Mouse (Mus musculus) hindbrain, embryonic 15.5 days (tissue): ENCODE results near the gene Smarcd3. TPM values are rescaled to one million over a fixed set of nuclear protein-coding genes. Genes with fewer than 3 reads are reported as not detected.
"Not testable (repeated sequence)": the region's sequence is repeated elsewhere in the genome, so short reads cannot be mapped to it uniquely, and the experiment has no call there.

Source experiments
- ATAC-seq: fragments of 200-750 bp; cut with Nextera tagmentation; 2 replicates; pipeline ENCODE4 v1.8.0; 2017; ENCODE audit warnings: low read depth, moderate number of reproducible peaks, moderate TSS enrichment; ENCODE audit not compliant: low FRiP score
- H3K27ac ChIP-seq: fragments of 300-500 bp; sonication (generic); replicated peaks from 2 replicates; pipeline ENCODE4 v1.5.1; 2015; ENCODE audit warnings: mild to moderate bottlenecking, inconsistent platforms
- H3K27me3 ChIP-seq: fragments of 300-500 bp; sonication (generic); 2 replicates; pipeline ENCODE4 v1.6.1; 2015; ENCODE audit warnings: control low read depth, inconsistent platforms
- H3K36me3 ChIP-seq: fragments of 300-500 bp; sonication (generic); 2 replicates; pipeline ENCODE4 v1.6.1; 2015; ENCODE audit warnings: control low read depth, inconsistent platforms
- H3K4me1 ChIP-seq: fragments of 300-500 bp; sonication (generic); replicated peaks from 2 replicates; pipeline ENCODE4 v1.6.1; 2015; ENCODE audit warnings: control low read depth, inconsistent platforms
- H3K4me2 ChIP-seq: fragments of 300-500 bp; sonication (generic); 2 replicates; pipeline ENCODE4 v1.6.1; 2015; ENCODE audit warnings: moderate library complexity, mild to moderate bottlenecking, inconsistent platforms
- H3K4me3 ChIP-seq: fragments of 300-500 bp; sonication (generic); 2 replicates; pipeline ENCODE4 v1.5.1; 2015; ENCODE audit warnings: mild to moderate bottlenecking, inconsistent platforms
- H3K9ac ChIP-seq: fragments of 300-500 bp; sonication (generic); 2 replicates; pipeline ENCODE4 v1.6.1; 2015; ENCODE audit warnings: inconsistent platforms
- H3K9me3 ChIP-seq: fragments of 300-500 bp; sonication (generic); 2 replicates; pipeline ENCODE4 v1.6.1; 2016; ENCODE audit warnings: control low read depth, inconsistent platforms
- WGBS: fragments of 180-500 bp; shearing (Covaris S2); methylation state at CpG from one replicate; pipeline ENCODE4 v1.1.7; 2015; 5-methylcytosine and 5-hydroxymethylcytosine counted together
- polyA plus RNA-seq: library from polyadenylated mRNA; unstranded; fragments of >200 nt; fragmentation: Nextera tagmentation; extraction: Ambion mirVana; gene quantifications from 2 replicates; pipeline ENCODE4 v1.2.1, GENCODE M21; 2015

The Smarcd3 gene
- polyA plus RNA-seq, 1 experiment from 2014 or later = 138 TPM

DNA sequence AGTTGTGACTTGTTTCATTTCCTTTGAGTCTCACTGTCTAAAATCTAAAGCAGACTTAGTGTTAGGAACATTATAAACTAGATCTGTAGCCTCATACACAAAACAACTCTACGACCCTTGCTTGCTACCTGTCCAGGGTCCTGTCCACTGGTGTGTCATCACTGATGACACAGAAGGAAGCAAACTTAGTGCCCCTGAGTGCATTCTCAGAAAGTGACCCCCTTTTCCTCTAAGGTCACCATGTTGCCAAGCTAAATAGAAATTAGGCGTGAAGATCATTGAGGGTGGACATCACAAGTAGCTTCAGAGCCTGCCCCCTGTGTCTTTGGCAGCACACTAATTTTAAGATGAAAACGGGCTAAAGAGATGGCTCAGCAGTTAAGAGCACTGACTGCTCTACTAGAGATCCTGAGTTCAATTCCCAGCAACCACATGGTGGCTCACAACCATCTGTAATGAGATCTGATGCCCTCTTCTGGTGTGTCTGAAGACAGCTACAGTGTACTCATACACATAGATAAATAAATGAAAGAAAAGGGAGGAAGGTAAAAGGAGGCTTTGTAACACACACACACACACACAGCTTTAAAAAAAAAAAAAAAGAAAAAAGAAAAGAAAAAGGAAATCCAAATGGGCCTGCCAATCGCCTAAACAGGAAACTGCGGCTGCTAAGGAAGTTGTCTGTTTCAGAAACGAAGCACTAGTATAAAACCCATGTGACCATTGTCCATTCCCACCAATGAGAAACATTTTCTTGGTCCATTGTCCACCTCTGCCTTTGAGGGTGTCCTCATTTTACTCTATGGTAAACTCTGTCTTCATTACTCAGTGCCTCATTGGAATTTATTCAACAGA is 45.9 kb downstream of the Smarcd3 start:
- peaks cover 18% of the 10 kb centered on the region for H3K4me1 ChIP-seq
- H3K27ac ChIP-seq = peak overlapping the region; percentile 73; the same call in 1 of the 2 replicates
- peak overlapping the region; percentile 86 for H3K4me2 ChIP-seq
- H3K9me3 ChIP-seq = no peaks in the 10 kb centered on the region
- no peak; the same call in 1 of the 2 replicates for ATAC-seq
- H3K4me3 ChIP-seq = peak overlapping the region; percentile 90
- H3K9ac ChIP-seq = no peak overlapping the region
- H3K36me3 ChIP-seq = peaks cover 12% of the 10 kb centered on the region
- WGBS = 69% methylated on average over 6 of the region's 6 CpGs
- no peaks in the 10 kb centered on the region for H3K27me3 ChIP-seq

DNA sequence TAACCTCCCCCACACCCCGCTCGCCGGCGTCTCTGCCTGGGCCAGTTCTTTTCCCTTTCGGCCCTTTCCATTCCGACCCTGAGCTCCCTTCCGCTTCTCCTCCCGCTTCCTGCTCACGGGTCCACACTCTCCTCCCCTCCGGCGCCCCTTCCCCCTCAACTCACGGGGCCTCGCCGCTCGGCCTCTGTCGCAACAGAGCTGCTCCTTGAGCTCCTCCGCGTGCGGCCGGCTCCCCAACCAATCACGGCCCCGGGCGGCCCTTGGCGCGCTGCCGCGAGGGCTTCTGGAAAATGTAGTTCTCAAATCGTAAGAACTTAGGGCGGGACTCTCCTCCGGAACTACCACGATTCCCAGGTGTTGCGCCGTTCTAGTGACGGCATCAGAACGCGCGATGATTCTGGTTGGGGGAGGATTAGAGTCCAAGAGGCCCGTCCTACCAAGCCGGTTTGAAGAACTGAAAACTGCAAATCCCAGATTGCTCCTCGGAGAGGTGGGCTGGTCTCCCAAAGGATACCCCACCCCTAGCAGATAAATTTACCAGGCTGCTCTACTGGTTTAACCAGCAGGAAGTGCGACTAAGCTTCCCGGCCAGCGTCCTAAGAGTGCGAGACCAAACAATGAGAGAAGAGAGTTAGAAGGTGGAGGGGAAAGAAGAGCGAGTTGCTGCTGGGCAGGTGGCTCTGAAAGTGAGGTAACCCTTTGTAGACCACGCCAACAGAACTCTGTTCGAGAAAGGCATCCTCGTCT is 46.9 kb downstream of the Smarcd3 start, which contains the start of gene Abcf2:
Gene Abcf2 (minus strand): TSS at position 285 of the 747 bp plus-strand sequence.
- H3K27me3 ChIP-seq = no peaks in the 10 kb centered on the region
- H3K4me2 ChIP-seq = peak within 1 kb of the TSS; percentile 86
- H3K9me3 ChIP-seq = no peaks in the 10 kb centered on the region
- H3K36me3 ChIP-seq = peaks cover 21% of the 10 kb centered on the region
- under 1% methylated on average over 48 of the region's 48 CpGs for WGBS
- peak; percentile 96 for ATAC-seq
- H3K4me3 ChIP-seq = peak within 1 kb of the TSS; percentile 90
- peak within 1 kb of the TSS; percentile 65 for H3K9ac ChIP-seq
- peaks cover 18% of the 10 kb centered on the region for H3K4me1 ChIP-seq
- peak within 1 kb of the TSS; percentile 81 for H3K27ac ChIP-seq

DNA sequence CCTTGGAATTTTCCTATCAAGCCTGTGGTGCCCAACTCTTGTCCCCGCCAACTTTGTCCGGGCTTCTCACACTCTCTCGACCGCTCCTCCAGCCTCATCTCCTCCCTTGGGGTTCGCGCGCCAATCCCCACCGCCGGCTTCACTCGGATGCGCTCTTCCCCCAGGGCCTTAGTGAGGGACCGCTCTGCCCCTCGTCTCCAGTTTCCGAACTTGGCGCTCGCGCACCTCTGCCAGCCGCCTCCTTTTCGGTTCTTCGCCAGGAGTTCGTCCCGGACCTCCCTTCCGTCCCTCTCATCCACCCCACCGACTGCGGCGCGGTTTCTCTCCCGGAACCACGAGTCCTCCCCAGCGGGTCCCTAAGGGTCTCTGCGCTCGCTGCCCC is 47.4 kb downstream of the Smarcd3 start:
- Histone ChIP-seq H3K4me3 (peak overlapping the region; percentile 90), H3K27ac (peak overlapping the region; percentile 81), H3K4me1 (peaks cover 18% of the 10 kb centered on the region), H3K27me3 (no peaks in the 10 kb centered on the region), H3K36me3 (peaks cover 26% of the 10 kb centered on the region), H3K9ac (peak overlapping the region; percentile 65), H3K9me3 (no peaks in the 10 kb centered on the region), H3K4me2 (peak overlapping the region; percentile 86)
- ATAC-seq = no peak; the same call in 1 of the 2 replicates
- WGBS = under 1% methylated on average over 32 of the region's 32 CpGs

DNA sequence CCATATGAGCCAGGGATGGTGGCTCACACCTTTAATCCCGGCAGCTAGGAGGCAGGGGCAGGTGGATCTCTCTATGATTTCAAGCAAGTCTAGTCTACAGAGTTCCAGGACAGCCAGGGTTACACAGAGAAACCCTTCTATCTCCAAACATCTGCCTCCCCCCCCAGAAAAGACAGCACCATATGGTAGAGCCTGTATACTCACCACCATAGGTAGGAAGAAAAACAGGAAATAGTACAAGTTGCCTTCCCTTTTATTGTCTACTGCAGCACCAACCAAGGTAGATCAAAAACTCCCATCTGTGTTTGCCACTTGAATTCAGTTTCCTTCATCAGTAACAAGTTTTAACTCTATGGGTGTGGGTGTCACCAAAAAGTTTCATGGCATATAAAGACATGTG is 48.3 kb downstream of the Smarcd3 start:
- WGBS = 77% methylated on average over 1 of the region's 1 CpGs
- H3K9ac ChIP-seq = no peak overlapping the region
- H3K4me2 ChIP-seq = peak overlapping the region; percentile 86
- no peaks in the 10 kb centered on the region for H3K9me3 ChIP-seq
- ATAC-seq = no peak
- peaks cover 34% of the 10 kb centered on the region for H3K36me3 ChIP-seq
- 0 out of 2 replicates have a peak overlapping the region, but pooled peaks have one; percentile 90 for H3K4me3 ChIP-seq
- no peak overlapping the region for H3K27ac ChIP-seq
- peaks cover 18% of the 10 kb centered on the region for H3K4me1 ChIP-seq
- H3K27me3 ChIP-seq = no peaks in the 10 kb centered on the region

DNA sequence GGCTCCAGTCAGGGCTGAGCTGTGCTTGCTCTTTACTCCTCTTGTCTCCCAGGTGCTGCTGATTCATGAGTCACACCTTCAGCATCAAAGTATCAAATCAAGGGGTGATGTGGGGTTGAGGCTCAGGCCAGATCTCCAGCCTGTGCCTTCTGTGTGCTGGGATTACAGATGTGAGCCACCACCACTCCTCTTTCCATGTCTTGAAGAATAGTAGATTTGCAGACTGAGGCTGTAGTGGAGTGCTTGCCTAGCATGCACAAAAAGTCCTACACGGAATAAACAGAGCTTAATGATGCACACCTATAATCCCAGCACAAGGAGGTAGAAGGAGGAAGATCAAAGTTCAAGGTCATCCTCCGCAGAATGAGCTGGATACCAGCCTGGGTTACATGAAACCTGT is 67.5 kb downstream of the Smarcd3 start, which contains the start of gene 4931409K22Rik:
Gene 4931409K22Rik (minus strand): TSS at position 101 of the 400 bp plus-strand sequence.
- no peak for ATAC-seq
- WGBS = 81% methylated on average over 2 of the region's 2 CpGs
- no peak within 1 kb of the TSS for H3K9ac ChIP-seq
- H3K4me3 ChIP-seq = no peak within 1 kb of the TSS
- no peaks in the 10 kb centered on the region for H3K9me3 ChIP-seq
- H3K27me3 ChIP-seq = no peaks in the 10 kb centered on the region
- no peak within 1 kb of the TSS for H3K4me2 ChIP-seq
- no peak within 1 kb of the TSS for H3K27ac ChIP-seq
- H3K36me3 ChIP-seq = no peaks in the 10 kb centered on the region
- H3K4me1 ChIP-seq = peaks cover 4% of the 10 kb centered on the region

DNA sequence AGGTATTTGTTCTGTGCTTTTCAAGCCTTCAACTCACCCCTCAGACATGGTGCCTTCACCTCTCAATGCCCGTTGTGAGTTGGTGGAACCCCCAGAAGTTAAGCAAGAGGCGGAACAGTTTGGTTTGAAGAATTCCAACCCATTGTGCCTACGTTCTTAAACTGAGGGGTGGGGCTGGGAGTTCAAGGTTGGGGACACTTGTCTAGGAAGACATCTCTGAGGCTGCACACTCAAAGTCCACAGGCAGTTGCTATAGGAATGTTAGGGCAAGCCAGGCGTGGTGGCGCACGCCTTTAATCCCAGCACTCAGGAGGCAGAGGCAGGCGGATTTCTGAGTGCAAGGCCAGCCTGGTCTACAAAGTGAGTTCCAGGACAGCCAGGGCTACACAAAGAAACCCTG is 68.9 kb downstream of the Smarcd3 start:
- H3K4me2 ChIP-seq, H3K4me3 ChIP-seq, ATAC-seq, H3K9ac ChIP-seq, H3K27me3 ChIP-seq, H3K36me3 ChIP-seq, H3K27ac ChIP-seq, H3K9me3 ChIP-seq: not testable (repeated sequence)
- WGBS = 90% methylated on average over 7 of the region's 7 CpGs
- peaks cover 17% of the 10 kb centered on the region for H3K4me1 ChIP-seq

DNA sequence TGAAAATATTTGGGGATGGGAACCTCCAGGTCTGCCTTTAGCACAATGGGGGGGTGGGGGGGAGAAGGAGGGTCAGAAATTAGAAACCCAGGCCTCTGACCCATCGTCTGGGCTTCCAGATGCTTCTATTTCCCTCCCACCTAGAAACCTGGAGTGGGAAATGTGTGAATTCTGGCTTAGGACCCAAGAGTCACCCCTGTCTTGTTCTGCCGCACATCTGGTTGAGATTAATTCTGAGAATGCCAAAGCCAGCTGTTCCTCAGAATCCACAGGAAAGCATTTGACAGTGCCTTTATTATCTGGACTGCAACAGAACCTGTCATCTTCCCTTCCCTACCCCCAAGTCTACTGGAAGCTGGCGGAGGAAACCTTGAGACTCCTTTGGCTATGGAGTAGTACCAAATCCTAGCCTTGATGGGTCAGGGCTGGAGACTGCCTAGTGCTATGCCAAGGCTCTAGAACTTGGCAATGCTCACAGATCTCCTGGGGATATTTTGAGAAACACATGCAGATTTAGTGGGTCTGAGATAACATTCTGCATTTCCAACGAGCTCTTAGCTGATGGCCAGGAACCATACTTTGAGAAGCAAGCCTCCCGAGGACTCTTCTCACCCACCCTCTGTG is 70.5 kb downstream of the Smarcd3 start:
- no peaks in the 10 kb centered on the region for H3K27me3 ChIP-seq
- H3K4me1 ChIP-seq = peaks cover 19% of the 10 kb centered on the region
- H3K9ac ChIP-seq = no peak overlapping the region
- 75% methylated on average over 5 of the region's 5 CpGs for WGBS
- H3K36me3 ChIP-seq = no peaks in the 10 kb centered on the region
- no peak for ATAC-seq
- no peak overlapping the region for H3K4me2 ChIP-seq
- no peak overlapping the region for H3K4me3 ChIP-seq
- no peak overlapping the region for H3K27ac ChIP-seq
- H3K9me3 ChIP-seq = no peaks in the 10 kb centered on the region

DNA sequence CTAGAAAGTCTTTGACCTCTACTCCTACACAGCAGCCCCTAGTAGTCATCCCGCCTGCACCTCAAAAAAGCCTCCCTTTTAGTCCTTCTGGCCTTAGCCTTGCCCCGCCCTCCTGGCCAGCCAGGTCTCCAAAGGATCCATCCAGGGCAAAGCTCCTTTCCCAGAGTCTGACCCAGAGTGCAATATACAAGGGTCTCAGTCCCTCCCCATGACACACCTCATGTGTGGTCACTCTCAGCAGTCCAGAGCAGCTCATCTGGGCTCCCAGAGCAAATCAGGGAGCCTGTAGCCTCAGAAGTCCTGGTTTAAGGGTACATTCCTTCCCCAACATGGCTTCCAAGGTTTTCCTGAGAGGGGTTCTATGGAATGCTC is 72.9 kb downstream of the Smarcd3 start:
- Histone ChIP-seq H3K36me3 (no peaks in the 10 kb centered on the region), H3K9me3 (no peaks in the 10 kb centered on the region), H3K4me3 (no peak overlapping the region), H3K27me3 (no peaks in the 10 kb centered on the region), H3K27ac (peak overlapping the region; percentile 46; the same call in 1 of the 2 replicates), H3K4me2 (peak overlapping the region; percentile 42), H3K9ac (no peak overlapping the region), H3K4me1 (peaks cover 19% of the 10 kb centered on the region)
- ATAC-seq = no peak
- 48% methylated on average over 2 of the region's 2 CpGs for WGBS

DNA sequence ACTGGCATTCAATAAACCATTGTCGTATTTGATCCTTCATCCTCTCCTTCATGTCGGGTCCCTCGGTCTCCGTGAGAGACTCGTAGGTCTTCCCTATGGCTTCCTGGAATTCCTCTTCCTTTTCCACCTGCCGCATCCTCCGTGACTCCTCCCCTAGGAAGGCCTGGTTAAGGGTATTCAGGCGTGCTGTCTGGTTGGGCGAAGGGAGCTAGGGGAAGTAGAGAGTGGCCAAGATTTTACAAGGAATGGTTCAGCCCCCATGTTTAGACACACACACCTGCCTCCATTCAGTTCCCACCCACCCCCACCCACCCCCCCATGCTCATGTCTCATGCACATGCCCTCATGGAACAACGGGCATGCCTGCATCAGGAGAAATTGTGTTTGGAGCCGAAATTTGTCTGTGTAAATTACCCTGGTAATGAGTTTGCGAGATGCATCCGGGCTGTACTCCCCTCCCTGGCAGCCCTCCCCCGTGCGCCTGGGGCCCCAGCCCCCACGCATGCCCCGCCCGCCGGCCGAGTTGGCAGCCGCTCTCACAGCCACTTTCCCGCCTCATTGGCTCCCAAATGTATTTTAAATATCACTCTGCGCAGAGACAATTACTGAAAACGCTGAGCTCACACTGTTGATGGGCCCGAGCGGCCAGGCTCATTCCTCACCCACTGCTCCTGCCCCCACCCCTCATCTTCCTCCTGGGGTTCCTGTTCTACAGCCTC is 73.5 kb downstream of the Smarcd3 start:
- H3K27ac ChIP-seq = peak overlapping the region; percentile 46

DNA sequence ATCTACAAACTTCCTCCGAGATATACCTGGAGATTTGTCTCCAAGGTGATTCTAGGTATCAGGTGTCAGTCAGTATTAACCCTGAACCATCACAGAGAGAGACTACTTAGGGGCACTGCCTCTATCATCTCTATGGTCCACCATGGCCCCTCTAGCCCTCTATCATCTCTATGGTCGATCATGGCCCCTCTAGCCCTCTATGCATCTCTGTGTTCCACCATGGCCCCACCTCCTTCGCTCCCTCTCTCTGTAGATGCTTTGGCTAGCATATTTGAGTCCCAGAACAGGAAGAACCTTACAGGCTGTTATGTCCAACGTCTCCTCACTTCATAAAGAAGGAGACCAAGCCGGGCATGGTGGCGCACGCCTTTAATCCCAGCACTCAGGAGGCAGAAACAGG is 81.6 kb downstream of the Smarcd3 start:
- WGBS = 77% methylated on average over 7 of the region's 7 CpGs
- no peaks in the 10 kb centered on the region for H3K36me3 ChIP-seq
- no peak for ATAC-seq

More for the DNA sequence above, 73.5 kb downstream of the Smarcd3 start:
- Histone ChIP-seq H3K4me1 (peaks cover 19% of the 10 kb centered on the region), H3K4me3 (no peak overlapping the region), H3K9me3 (no peaks in the 10 kb centered on the region), H3K36me3 (no peaks in the 10 kb centered on the region), H3K9ac (no peak overlapping the region), H3K4me2 (peak overlapping the region; percentile 42), H3K27me3 (no peaks in the 10 kb centered on the region)
- peak; percentile 86 for ATAC-seq
- 18% methylated on average over 26 of the region's 26 CpGs for WGBS

DNA sequence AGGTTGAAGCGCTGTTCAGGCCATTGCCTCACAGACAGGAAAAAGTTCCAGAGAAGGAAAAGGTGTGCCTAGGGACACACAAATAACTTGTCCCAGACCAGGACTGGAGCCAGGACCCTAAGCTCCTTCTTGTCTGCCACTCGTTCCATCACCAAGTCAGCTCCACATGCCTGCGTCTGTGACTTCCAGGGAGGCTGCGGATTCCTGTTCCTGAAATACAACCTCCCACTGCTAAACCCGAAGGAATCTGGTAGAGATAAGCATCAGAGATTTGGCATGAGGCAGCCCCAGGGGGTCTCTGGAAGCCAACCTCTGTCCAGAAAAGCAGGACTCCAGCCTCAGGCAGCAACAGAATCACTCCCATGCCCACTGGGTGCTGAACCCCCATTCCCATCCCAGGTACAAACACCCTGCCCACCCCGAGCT is 83.1 kb downstream of the Smarcd3 start:
- Histone ChIP-seq H3K4me2 (no peak overlapping the region), H3K9me3 (no peaks in the 10 kb centered on the region), H3K36me3 (no peaks in the 10 kb centered on the region), H3K4me1 (peaks cover 8% of the 10 kb centered on the region; the same call in 1 of the 2 replicates), H3K27ac (no peak overlapping the region), H3K9ac (no peak overlapping the region), H3K4me3 (no peak overlapping the region), H3K27me3 (no peaks in the 10 kb centered on the region)
- ATAC-seq = no peak
- 53% methylated on average over 6 of the region's 6 CpGs for WGBS

More for the DNA sequence above, 81.6 kb downstream of the Smarcd3 start:
- Histone ChIP-seq H3K4me1 (no peaks in the 10 kb centered on the region), H3K9me3 (no peaks in the 10 kb centered on the region), H3K4me3 (no peak overlapping the region), H3K27me3 (no peaks in the 10 kb centered on the region), H3K27ac (no peak overlapping the region), H3K4me2 (no peak overlapping the region), H3K9ac (no peak overlapping the region)
